In genomic region chr12:86725706-86726105, GRCm38 (mm10) we compare ENCODE assay signal across 8 mouse cellular contexts. TPM values are rescaled to one million over a fixed set of nuclear protein-coding genes. Genes with fewer than 3 reads are reported as not detected.
A peak's percentile ranks its signal among the peaks of the same experiment; 100 is the strongest.
DNase-seq lines count a peak whose midpoint lies in the region; ATAC-seq and TF ChIP-seq lines count a peak whose summit lies in the region.

No protein-coding gene starts in this region.

- H3K27me3 ChIP-seq in forebrain, embryonic 12.5 days: no peaks in the 10 kb centered on the region
- H3K27me3 ChIP-seq in liver, embryonic 14.5 days (ENCODE audit: control insufficient read depth, insufficient read depth, low read length): no peaks in the 10 kb centered on the region

- no peak for TF ChIP-seq EP300 in liver, embryonic 14.5 days (IDR thresholded peaks at IDR 0.05; ENCODE audit: low read depth)

- TF ChIP-seq CTCF in gastrocnemius, adult 2 months (IDR thresholded peaks at IDR 0.05): no peak
- TF ChIP-seq CTCF in liver, embryonic 14.5 days (IDR thresholded peaks at IDR 0.05; ENCODE audit: low read depth): no peak

- peak overlapping the region; percentile 84 for H3K27ac ChIP-seq in gastrocnemius, adult 2 months
- peak overlapping the region; percentile 65; the same call in 1 of the 2 replicates for H3K27ac ChIP-seq in forebrain, embryonic 12.5 days
- no peak overlapping the region for H3K27ac ChIP-seq in liver, embryonic 14.5 days

- peak overlapping the region; percentile 95 for H3K4me2 ChIP-seq in forebrain, embryonic 12.5 days
- peak overlapping the region; percentile 89 for H3K4me2 ChIP-seq in liver, embryonic 14.5 days (ENCODE audit: low read depth)

- no peaks in the 10 kb centered on the region for H3K9me3 ChIP-seq in forebrain, embryonic 12.5 days
- no peaks in the 10 kb centered on the region for H3K9me3 ChIP-seq in liver, embryonic 14.5 days (ENCODE audit: control insufficient read depth, low read length)

- H3K36me3 ChIP-seq in forebrain, embryonic 12.5 days (replicated peaks): 0 out of 2 replicates have a peak, but pooled peaks cover 3% of the 10 kb centered on the region
- no peaks in the 10 kb centered on the region for H3K36me3 ChIP-seq in liver, embryonic 14.5 days (replicated peaks; ENCODE audit: control insufficient read depth, insufficient read depth, low read depth)

- H3K9ac ChIP-seq in forebrain, embryonic 12.5 days: peak overlapping the region; percentile 78
- H3K9ac ChIP-seq in liver, embryonic 14.5 days (replicated peaks): peak overlapping the region; percentile 41

- H3K4me1 ChIP-seq in forebrain, embryonic 12.5 days: peaks cover 13% of the 10 kb centered on the region
- H3K4me1 ChIP-seq in liver, embryonic 14.5 days (replicated peaks; ENCODE audit: control insufficient read depth in 2 of 2, insufficient read depth in 2 of 2, low read length in 1 of 2): 0 out of 4 replicates have a peak, but pooled peaks cover 0 to 2% of the 10 kb centered on the region in 2 experiments

- intact Hi-C loops in gastrocnemius, adult 2 months (cut with DNase I): no loop called here

- WGBS in forebrain, embryonic 12.5 days: under 1% methylated on average over 19 of the region's 19 CpGs
- 1% methylated on average over 19 of the region's 19 CpGs for WGBS in liver, embryonic 14.5 days (ENCODE audit: insufficient replicate concordance)

- no peak for DNase-seq in gastrocnemius, adult 2 months
- no peak for DNase-seq in gastrocnemius, adult 8-10 months (ENCODE audit: low spot score in 2 of 2)
- peak; percentile 7 for DNase-seq in ovary, postnatal 14 days (ENCODE audit: low spot score)
- DNase-seq in ovary, postnatal 36 days (ENCODE audit: low spot score): no peak
- DNase-seq in liver, embryonic 14.5 days (ENCODE audit: low read depth in 3 of 3, low spot score in 3 of 3): peak in 1 of 3 experiments; percentile 10
- no peak for DNase-seq in retina, embryonic 14.5 days (ENCODE audit: low spot score)
- no peak for DNase-seq in urinary bladder, postnatal 10 days (ENCODE audit: low spot score)

- H3K4me3 ChIP-seq in gastrocnemius, adult 2 months: peak overlapping the region; percentile 83
- peak overlapping the region; percentile 77 for H3K4me3 ChIP-seq in forebrain, embryonic 12.5 days (replicated peaks)
- H3K4me3 ChIP-seq in liver, embryonic 14.5 days (ENCODE audit: insufficient read depth in 1 of 2, low read depth in 2 of 2, low read length in 2 of 2): peak overlapping the region; percentile 64 to 66

- peak; percentile 15; the same call in 1 of the 2 replicates for ATAC-seq in forebrain, embryonic 12.5 days (ENCODE audit: low FRiP score)
- ATAC-seq in liver, embryonic 14.5 days (ENCODE audit: insufficient read depth): peak; percentile 53

RNA-seq across cellular contexts. Expression of gene Angel1, which starts 0.6 kb away (rescaled TPM):
- 1 to 10 TPM; 3.9 to 4.8 TPM for total RNA-seq in gastrocnemius, adult 2 months (2021)
- 1 to 10 TPM; 3.4 to 6.3 (median 4.8) TPM for total RNA-seq in gastrocnemius, adult 8-10 months (2022)
- 13.3 and 13.6 TPM in 2 replicates for polyA plus RNA-seq in forebrain, embryonic 12.5 days (2016; fragmentation: Nextera tagmentation; extraction: Ambion mirVana)
- 0.56 and 0.60 TPM in 2 replicates for polyA plus RNA-seq in liver, embryonic 14.5 days (2012; rRNA removed)
- polyA plus RNA-seq in liver, embryonic 14.5 days (2014; fragmentation: Nextera tagmentation; extraction: Ambion mirVana): 0.68 and 1.1 TPM in 2 replicates

RNA-seq across cellular contexts. Expression of gene Lrrc74a, which starts 8.5 kb away (rescaled TPM):
- not detected for total RNA-seq in gastrocnemius, adult 2 months (2021)
- not detected for total RNA-seq in gastrocnemius, adult 8-10 months (2022)
- polyA plus RNA-seq in forebrain, embryonic 12.5 days (2016; fragmentation: Nextera tagmentation; extraction: Ambion mirVana): not detected in 2 replicates
- polyA plus RNA-seq in liver, embryonic 14.5 days (2012; rRNA removed): not detected in 2 replicates
- polyA plus RNA-seq in liver, embryonic 14.5 days (2014; fragmentation: Nextera tagmentation; extraction: Ambion mirVana): not detected in 2 replicates

RNA-seq across cellular contexts. Expression of gene Vash1, which starts 47.2 kb away (rescaled TPM):
- 1 to 10 TPM; 4.0 to 6.9 TPM for total RNA-seq in gastrocnemius, adult 2 months (2021)
- total RNA-seq in gastrocnemius, adult 8-10 months (2022): 1 to 10 TPM; 2.0 to 3.6 (median 3.1) TPM
- polyA plus RNA-seq in forebrain, embryonic 12.5 days (2016; fragmentation: Nextera tagmentation; extraction: Ambion mirVana): 29.8 and 31.1 TPM in 2 replicates
- polyA plus RNA-seq in liver, embryonic 14.5 days (2012; rRNA removed): 0.58 and 0.65 TPM in 2 replicates
- polyA plus RNA-seq in liver, embryonic 14.5 days (2014; fragmentation: Nextera tagmentation; extraction: Ambion mirVana): 0.56 and 0.61 TPM in 2 replicates
